Mouse (Mus musculus): ENCODE measurements at regions not wholly inside any gene's neighbourhood (a gene's known extent, or its start where the extent isn't known, plus 50 kb on each side); places are given as distances from the start of the nearest gene placed in this dataset.

- H3K4me2 ChIP-seq (ENCODE audit: insufficient read depth, low read depth, poor library complexity, severe bottlenecking) = no peak overlapping the region
- dilution Hi-C loops (cut with MboI; ENCODE audit: extremely low pct_ligation_motif_present, extremely low pct_unique_long_range_greater_than_20kb, low sequenced_read_pairs) = no loop called here
- no peak for DNase-seq (ENCODE audit: extremely low read depth)
- no peak overlapping the region for H3K4me3 ChIP-seq (replicated peaks in 1 of 3; ENCODE audit: low read depth in 2 of 3, low read length in 2 of 3, poor library complexity in 1 of 3)
- no peaks in the 10 kb centered on the region for H3K9me3 ChIP-seq (replicated peaks; ENCODE audit: low read length)
- in situ Hi-C loops (cut with MboI; ENCODE audit: low pct_ligation_motif_present, low pct_unique_long_range_greater_than_20kb, low sequenced_read_pairs) = no loop called here
- H3K4me1 ChIP-seq (ENCODE audit: control insufficient read depth in 1 of 2, insufficient read depth in 2 of 2) = peaks cover 0 to 2% of the 10 kb centered on the region in 2 experiments; a peak in 2 of 4 replicates
- H3K27ac ChIP-seq (ENCODE audit: insufficient read depth, low read depth) = no peak overlapping the region
- no peaks in the 10 kb centered on the region for H3K79me2 ChIP-seq (replicated peaks; ENCODE audit: control insufficient read depth, extremely low read depth, insufficient read depth, poor library complexity, severe bottlenecking)
- no peak overlapping the region for H3K9ac ChIP-seq (ENCODE audit: insufficient read depth, low read depth)
- H3K27me3 ChIP-seq (replicated peaks) = no peaks in the 10 kb centered on the region
- no peaks in the 10 kb centered on the region for H3K36me3 ChIP-seq (replicated peaks in 1 of 2; ENCODE audit: control insufficient read depth in 1 of 2, insufficient read depth in 1 of 2, low read length in 1 of 2)
- TF ChIP-seq MYC (IDR thresholded peaks at IDR 0.05; ENCODE audit: low read depth, low read length) = no peak
- TF ChIP-seq ZKSCAN1 (IDR thresholded peaks at IDR 0.05; ENCODE audit: borderline replicate concordance, low read depth, low read length) = no peak
- no peak for TF ChIP-seq POLR2AphosphoS2 (IDR thresholded peaks at IDR 0.05; ENCODE audit: low read depth, low read length)
Observed at GRCm38 (mm10) chr6:51641965-51642364, 118.3 kb downstream of the Snx10 start.

- no peaks in the 10 kb centered on the region for H3K79me2 ChIP-seq (replicated peaks; ENCODE audit: control insufficient read depth, extremely low read depth, insufficient read depth, poor library complexity, severe bottlenecking)
- no peak overlapping the region for H3K27ac ChIP-seq (ENCODE audit: insufficient read depth, low read depth)
- dilution Hi-C loops (cut with MboI; ENCODE audit: extremely low pct_ligation_motif_present, extremely low pct_unique_long_range_greater_than_20kb, low sequenced_read_pairs) = no loop called here
- in situ Hi-C loops (cut with MboI; ENCODE audit: low pct_ligation_motif_present, low pct_unique_long_range_greater_than_20kb, low sequenced_read_pairs) = no loop called here
- no peak overlapping the region for H3K4me3 ChIP-seq (replicated peaks in 1 of 3; ENCODE audit: low read depth in 2 of 3, low read length in 2 of 3, poor library complexity in 1 of 3)
- no peak overlapping the region for H3K4me2 ChIP-seq (ENCODE audit: insufficient read depth, low read depth, poor library complexity, severe bottlenecking)
- 0 out of 4 replicates have a peak, but pooled peaks cover 0 to 2% of the 10 kb centered on the region in 2 experiments for H3K4me1 ChIP-seq (ENCODE audit: control insufficient read depth in 1 of 2, insufficient read depth in 2 of 2)
- no peak overlapping the region for H3K9ac ChIP-seq (ENCODE audit: insufficient read depth, low read depth)
- no peak for DNase-seq (ENCODE audit: extremely low read depth)
- H3K27me3 ChIP-seq (replicated peaks) = no peaks in the 10 kb centered on the region
- H3K36me3 ChIP-seq (replicated peaks in 1 of 2; ENCODE audit: control insufficient read depth in 1 of 2, insufficient read depth in 1 of 2, low read length in 1 of 2) = no peaks in the 10 kb centered on the region
- no peak for TF ChIP-seq IRF4 (IDR thresholded peaks at IDR 0.05; ENCODE audit: low read depth, low read length)
- no peak for TF ChIP-seq POLR2AphosphoS2 (IDR thresholded peaks at IDR 0.05; ENCODE audit: low read depth, low read length)
- no peak for TF ChIP-seq NRF1 (IDR thresholded peaks at IDR 0.05; ENCODE audit: low read depth, low read length)
- TF ChIP-seq CHD1 (IDR thresholded peaks at IDR 0.05; ENCODE audit: low read depth, low read length) = no peak
- no peak for TF ChIP-seq HCFC1 (IDR thresholded peaks at IDR 0.05; ENCODE audit: low read depth, low read length)
- TF ChIP-seq ELF1 (IDR thresholded peaks at IDR 0.05; ENCODE audit: low read depth, low read length) = no peak
- no peak for TF ChIP-seq MEF2A (IDR thresholded peaks at IDR 0.05; ENCODE audit: borderline replicate concordance, low read depth, low read length)
- TF ChIP-seq ETS1 (conservative IDR thresholded peaks at IDR 0.05; ENCODE audit: low read depth, low read length) = no peak
- TF ChIP-seq MAFK (IDR thresholded peaks at IDR 0.05; ENCODE audit: insufficient replicate concordance, low read length) = no peak
- no peak for TF ChIP-seq PAX5 (IDR thresholded peaks at IDR 0.05; ENCODE audit: low read length)
- TF ChIP-seq POLR2A (IDR thresholded peaks at IDR 0.05; ENCODE audit: low read depth, low read length) = no peak
- TF ChIP-seq UBTF (IDR thresholded peaks at IDR 0.05; ENCODE audit: low read depth, low read length) = no peak
- no peak for TF ChIP-seq GABPA (IDR thresholded peaks at IDR 0.05; ENCODE audit: insufficient replicate concordance, low read depth, low read length)
- TF ChIP-seq CHD2 (IDR thresholded peaks at IDR 0.05; ENCODE audit: low read length) = no peak
- TF ChIP-seq RCOR1 (conservative IDR thresholded peaks at IDR 0.05; ENCODE audit: low read depth, low read length) = no peak
- no peak for TF ChIP-seq MAZ (IDR thresholded peaks at IDR 0.05; ENCODE audit: low read depth, low read length)
- no peak for TF ChIP-seq MXI1 (IDR thresholded peaks at IDR 0.05; ENCODE audit: low read depth, low read length)
- no peak for TF ChIP-seq TCF12 (IDR thresholded peaks at IDR 0.05; ENCODE audit: low read depth, low read length)
- no peak for TF ChIP-seq KAT2A (IDR thresholded peaks at IDR 0.05; ENCODE audit: insufficient replicate concordance, low read length)
- no peaks in the 10 kb centered on the region for H3K9me3 ChIP-seq (replicated peaks; ENCODE audit: low read length)
Observed at GRCm38 (mm10) chr6:51648813-51649212, 125.1 kb downstream of the Snx10 start.
